Mouse (Mus musculus) embryonic fibroblast, embryonic 13.5 days (primary cell): ENCODE measurements around the gene Hist1h3e.
"Not testable (repeated sequence)": the region's sequence is repeated elsewhere in the genome, so short reads cannot be mapped to it uniquely, and the experiment has no call there.

ENCODE experiments used
- CTCF ChIP-seq: IDR thresholded peaks from 2 replicates; pipeline ENCODE4 v1.5.1; 2011; ENCODE audit warnings: mild to moderate bottlenecking, control low read depth, low read length, moderate library complexity, borderline replicate concordance; ENCODE audit not compliant: insufficient read depth
- POLR2A ChIP-seq: IDR thresholded peaks from 2 replicates; pipeline ENCODE4 v1.6.1; 2011; ENCODE audit warnings: low read depth, mild to moderate bottlenecking, control low read depth, low read length, moderate library complexity

DNA sequence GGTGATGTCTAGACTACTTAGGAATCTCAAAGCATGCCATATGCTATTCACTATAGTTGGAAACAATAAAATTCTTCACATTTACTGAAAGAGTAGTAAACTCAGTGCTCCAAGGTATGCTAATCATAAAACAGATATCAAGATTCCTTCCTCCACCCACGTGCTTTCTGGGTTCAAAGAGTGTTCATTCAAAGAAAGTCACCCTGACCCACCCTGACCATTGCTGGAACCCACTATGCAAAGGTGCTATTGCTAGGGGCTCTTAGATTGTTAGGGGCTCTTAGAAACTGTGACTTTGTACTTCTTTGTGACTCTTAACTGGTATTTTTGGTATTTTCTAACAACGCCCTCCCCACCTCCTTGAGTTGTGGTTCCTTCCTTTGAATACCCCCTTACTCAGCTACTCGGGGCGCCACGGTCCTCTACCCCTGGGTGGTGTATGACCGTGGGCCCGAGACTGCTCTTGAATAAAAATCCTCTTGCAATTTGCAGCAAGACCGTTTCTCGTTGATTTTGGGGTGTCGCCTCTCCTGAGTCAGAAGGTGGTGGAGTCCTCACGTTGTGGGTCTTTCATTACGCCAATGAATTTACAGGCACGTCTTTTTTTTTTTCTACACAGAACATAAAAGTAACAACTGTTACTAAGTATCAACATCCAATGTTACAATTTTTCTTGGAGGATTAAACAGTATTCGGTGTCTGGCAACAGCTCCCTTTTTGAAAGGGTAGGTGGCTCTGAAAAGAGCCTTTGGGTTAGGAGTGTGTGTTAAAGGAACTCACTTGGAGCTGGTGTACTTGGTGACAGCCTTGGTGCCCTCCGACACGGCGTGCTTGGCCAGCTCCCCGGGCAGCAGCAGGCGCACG is 11.1 kb upstream of the Hist1h3e start:
- TF ChIP-seq CTCF = not testable (repeated sequence)
- TF ChIP-seq POLR2A = peak; percentile 42; the same call in 1 of the 2 replicates
